Mouse (Mus musculus): ENCODE measurements at regions not wholly inside any gene's neighbourhood (a gene's known extent, or its start where the extent isn't known, plus 50 kb on each side); places are given as distances from the start of the nearest gene placed in this dataset.

DNA sequence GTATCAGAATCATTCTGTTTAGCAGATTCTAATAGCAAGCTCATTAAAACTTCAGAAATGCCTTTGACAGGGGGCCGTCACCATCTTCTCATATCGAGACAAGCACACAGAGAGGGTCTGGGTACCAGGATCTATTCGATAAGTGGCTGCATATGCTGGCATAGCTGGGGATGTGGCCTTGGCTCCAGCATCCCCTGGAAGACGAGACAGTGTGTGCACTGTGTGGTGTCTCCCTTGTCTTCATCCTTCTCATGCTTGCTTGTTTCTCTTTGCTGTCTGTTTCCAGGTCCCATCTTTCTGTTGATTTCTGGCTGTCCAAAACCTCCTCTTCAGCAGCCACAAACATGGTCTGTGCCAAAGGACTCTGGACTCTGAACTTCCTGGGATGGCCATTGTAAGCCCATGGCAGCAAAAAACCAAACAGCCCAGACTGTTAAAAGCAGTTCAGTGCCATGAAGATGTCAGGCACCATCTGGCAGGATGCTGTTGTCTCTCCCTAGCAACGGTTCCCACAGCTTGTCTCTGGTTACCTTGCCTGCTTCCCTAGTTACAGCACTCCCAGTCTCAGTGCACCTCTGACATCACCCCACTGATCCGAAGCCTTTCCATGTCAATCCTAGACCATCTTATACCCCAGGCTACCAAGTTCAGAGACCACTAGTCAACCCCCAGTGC lies 56.5 kb downstream of the Kctd12 start:
- DNase-seq (ENCODE audit: low spot score) = no peak

GRCm38 (mm10) chr14:102924674-102925073 lies 57.8 kb downstream of the Kctd12 start:
- DNase-seq (ENCODE audit: low spot score) = no peak

- DNase-seq (ENCODE audit: low spot score) = no peak
Measured at GRCm38 (mm10) chr14:102922496-102922993, 59.9 kb downstream of the Kctd12 start.

- no peak for DNase-seq (ENCODE audit: low spot score)
Measured at GRCm38 (mm10) chr14:102920415-102920814, 62.0 kb downstream of the Kctd12 start.

DNA sequence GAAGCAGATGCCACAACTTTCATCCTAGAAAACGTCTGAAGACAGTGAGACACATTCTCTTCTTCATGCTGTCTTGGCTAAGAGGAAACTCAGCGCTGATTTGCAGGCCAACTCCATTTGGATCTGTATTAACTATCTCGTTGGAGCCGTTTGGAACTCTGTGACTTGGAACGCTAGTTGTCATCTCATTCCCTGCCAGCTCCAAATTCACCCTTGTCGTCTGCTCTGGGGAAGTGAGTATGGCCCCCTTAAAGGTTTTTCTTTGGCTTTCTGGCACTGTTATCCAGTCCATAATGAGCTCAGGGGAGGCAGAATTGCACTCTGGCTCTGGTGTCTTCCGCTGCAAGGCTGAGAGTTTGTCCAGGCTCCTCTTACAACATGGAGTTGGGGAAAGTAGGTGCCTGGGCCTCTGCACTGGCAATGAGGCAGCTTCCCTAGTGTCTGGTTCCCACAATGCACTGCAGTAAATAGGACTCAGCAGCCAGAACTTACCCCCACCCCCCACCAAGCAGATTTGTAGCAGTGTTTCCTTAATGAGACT lies 63.1 kb downstream of the Kctd12 start:
- DNase-seq (ENCODE audit: low spot score) = no peak

- DNase-seq (ENCODE audit: low spot score) = no peak
Measured at GRCm38 (mm10) chr14:102917929-102918328, 64.5 kb downstream of the Kctd12 start.

DNA sequence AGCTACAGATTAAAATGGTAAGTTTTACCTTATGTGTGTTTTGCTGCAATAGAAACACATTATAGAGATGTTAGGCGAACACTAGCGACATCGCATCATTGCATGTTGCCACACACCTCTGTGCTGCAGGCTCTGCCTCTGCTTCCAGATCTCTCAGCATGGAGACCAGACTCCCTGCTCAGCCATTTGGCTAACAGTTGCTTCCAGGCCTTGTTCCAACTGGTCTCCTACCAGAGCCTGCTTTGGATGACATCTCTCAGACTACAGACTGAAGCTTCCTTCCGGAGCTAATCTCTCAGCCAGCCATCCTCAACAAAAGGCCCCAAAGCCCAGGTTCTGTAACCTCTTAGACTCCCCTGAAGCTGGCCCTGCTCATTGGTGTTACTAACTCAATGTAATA lies 66.5 kb downstream of the Kctd12 start:
- DNase-seq (ENCODE audit: low spot score) = no peak

- DNase-seq (ENCODE audit: low spot score) = no peak
Measured at GRCm38 (mm10) chr14:102911582-102911981, 70.9 kb downstream of the Kctd12 start.

DNA sequence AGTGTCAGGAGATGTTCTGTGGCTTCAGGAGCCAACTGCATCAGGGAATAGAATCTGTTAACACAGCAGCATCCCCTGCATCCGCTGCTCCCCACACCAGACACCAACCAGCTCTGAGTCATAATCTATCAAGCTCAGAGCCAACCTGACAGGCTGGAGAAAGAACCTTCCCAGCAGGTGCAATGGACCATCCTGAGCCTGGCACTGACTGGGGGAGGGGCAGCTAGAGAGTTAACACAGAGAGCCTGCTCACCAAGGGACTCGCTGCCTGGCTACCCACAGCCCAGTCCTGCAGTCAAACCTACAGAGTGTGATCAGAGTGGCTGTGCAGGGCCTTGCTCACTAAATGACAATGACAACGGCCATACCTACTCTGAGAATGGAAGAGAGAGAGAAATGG lies 73.4 kb downstream of the Kctd12 start:
- DNase-seq (ENCODE audit: low spot score) = no peak

DNA sequence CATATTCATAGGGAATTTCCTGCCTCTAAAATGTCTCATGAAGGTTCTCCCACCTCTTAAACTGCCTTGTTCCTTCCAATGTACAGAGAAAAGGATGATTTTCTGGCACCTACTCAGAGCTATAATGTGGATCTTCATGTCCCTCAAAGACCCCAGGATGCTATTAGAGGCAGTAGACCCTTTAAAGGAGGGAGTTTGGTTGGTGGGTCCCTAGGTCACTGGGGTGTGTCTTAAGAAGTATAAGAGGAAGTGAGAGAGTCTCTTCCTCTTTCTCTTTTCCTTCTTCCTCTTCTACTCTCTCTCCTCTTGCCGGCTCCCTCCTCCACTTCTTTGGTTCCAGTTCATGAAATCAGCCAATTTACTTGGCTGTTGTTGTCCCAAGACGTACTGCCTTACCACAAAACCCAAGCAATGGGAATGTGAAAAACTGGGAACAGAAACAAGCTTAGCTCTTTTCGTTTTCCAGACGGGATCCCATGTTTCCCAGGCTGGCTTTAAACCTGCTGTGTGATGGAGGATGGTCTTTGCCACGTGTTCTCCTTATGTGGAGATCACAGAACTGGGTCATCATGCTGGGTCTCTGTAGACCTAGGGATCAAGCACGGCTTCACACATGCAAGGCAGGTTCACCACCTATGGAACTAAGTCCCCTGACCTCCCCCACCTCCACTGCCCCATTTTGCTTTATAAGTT lies 74.9 kb downstream of the Kctd12 start:
- no peak for DNase-seq (ENCODE audit: low spot score)

DNA sequence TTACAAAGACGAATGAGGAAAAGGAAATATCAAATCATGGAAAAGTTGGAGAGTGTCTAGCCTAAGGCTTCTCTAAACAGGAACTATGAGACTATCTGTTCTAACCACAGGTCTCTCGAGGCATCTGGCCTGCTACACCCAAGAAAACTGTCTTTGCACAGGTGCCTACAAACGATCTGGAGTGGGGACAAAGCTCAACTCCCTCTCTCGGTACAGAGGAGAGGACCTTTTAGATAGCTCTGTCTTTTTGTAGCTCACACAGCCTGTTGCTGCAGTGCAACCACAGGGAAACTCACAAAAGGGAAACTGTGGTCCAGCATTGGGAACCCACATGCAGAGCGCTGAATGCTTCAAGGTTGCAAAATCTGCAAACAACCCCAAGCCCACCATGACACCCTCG lies 75.6 kb downstream of the Kctd12 start:
- no peak for DNase-seq (ENCODE audit: low spot score)

GRCm38 (mm10) chr14:102906286-102906685 lies 76.2 kb downstream of the Kctd12 start:
- no peak for DNase-seq (ENCODE audit: low spot score)

GRCm38 (mm10) chr14:102902906-102903305 lies 79.5 kb downstream of the Kctd12 start:
- DNase-seq (ENCODE audit: low spot score) = peak; percentile 31

DNA sequence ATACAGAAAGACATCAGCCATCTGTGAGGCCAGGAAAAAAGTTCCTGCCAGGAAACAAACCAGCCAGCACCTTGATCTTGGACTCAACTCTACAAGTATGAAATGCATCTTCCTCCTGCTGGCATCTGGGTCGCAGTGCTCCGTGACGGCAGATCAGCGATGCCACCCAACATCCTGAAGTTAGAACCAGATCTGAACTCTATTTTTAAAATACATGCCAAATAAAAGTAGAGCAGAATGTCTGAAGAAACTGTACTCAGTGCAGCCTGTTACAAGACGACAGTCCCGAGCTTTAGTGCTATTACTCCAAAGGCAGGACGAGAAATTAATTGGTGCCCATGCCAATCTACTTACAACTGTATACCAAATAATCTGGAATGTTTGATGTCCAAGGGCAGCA lies 80.2 kb downstream of the Kctd12 start:
- no peak for DNase-seq (ENCODE audit: low spot score)

DNA sequence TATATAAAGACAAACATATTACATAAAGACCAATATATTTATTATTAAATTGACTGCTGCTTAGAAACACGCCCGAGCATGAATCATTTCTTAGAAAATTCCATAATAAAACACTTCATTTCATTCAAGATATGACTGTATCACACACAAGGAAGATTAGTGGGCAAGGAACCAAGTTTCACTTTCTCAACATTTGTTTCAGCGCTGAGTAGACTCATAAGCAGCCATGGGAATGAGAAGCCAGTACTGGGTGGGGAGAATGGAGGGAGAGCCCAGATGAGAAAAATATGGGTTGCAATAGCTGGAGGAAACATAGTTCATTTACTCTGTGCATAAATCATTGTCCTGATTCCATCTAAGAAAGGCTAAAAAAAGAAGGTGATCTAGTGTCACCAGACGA lies 84.0 kb downstream of the Kctd12 start:
- no peak for DNase-seq (ENCODE audit: low spot score)

GRCm38 (mm10) chr14:102897039-102897438 lies 85.4 kb downstream of the Kctd12 start:
- no peak for DNase-seq (ENCODE audit: low spot score)

DNA sequence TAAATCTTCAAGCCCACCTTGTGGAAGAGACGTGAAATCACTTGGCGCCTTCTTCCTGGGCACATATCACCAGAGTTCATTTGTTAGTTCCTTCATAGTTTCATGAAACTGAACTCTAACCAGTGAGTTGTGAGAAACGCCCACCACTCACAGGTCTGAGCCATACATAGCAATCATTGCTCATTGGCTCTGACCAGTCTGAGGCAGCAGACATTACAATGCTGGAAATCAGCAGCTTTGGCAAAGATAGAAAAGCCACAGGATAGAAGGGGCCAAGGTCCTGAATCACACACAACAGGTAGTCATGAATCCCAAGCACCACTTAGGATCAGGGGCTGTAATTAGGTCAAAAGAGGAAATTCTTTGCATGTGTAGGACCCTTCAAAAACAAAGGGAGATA lies 85.9 kb downstream of the Kctd12 start:
- DNase-seq (ENCODE audit: low spot score) = no peak

DNA sequence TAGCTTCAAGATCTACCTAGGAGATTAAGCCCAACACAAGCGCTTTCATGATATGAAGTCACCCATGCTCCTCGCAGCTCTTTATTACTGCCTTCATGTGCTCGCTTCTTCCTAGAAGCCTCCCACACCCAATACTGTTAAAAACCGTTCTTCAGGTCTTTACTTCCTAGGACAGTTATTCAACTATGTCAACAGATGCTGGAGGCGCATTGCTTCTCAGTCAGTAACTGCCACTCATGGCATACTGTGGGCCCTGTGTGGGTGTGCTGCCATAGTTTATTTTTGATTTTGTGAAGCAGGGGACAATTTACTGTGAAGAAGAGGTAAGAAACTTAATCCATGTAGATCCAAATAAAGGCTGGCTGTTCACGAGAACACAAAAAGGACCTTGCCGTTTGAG lies 89.2 kb downstream of the Kctd12 start:
- no peak for DNase-seq (ENCODE audit: low spot score)

DNA sequence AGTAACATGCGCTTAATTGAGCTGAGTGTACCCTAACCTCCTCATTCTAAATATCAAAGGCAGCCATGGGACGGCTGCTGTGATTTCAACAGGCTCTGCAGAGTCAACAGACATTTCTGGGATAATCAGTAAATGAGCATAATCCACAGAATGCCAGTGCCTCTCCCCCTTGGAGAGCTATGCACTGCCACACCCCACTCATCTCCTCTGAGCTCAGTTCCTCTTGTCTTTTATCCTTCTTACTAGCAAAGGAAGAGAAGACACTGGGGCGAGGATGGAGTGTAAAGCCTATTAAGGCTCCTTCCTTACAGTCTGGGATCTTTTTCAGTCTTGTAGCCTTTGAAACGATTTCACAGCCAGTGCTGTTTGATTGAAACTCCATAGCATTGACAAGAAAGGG lies 90.9 kb downstream of the Kctd12 start:
- DNase-seq (ENCODE audit: low spot score) = no peak

GRCm38 (mm10) chr14:102885240-102885598 lies 97.2 kb downstream of the Kctd12 start:
- no peak for DNase-seq (ENCODE audit: low spot score)

DNA sequence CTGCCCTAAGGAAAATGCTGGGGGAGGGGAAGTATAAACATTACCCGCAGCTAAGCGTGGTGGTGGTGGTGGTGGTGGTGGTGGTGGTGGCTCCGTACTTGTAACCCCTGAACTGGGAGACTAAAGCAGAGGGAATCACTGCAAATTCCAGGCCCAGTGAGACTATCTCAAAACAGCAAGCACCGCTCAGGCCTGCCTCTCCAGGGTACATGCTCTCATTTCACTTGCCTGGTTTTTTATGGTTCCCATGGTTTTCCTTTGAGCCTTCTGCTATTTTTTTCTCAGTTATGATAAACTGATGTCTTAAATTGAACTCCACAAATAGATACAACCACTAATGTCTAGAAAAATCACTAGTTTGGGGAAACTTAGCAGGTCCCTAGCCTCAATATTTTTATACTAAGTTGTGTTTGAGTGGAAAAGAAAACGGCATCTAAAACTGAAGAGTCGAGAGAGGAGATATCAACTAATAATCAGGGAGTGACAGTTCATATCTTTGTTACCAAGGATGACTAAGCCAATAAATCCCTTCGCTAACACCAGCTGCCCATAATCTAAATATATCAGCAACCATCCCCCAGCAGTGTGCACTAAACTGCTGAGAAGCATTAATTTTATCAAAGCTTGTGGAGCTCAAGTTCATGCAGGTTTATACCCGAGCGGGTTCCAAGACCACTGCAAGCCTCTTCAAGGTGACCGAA lies 97.7 kb downstream of the Kctd12 start:
- no peak for DNase-seq (ENCODE audit: low spot score)

GRCm38 (mm10) chr14:102883344-102884122 lies 98.9 kb downstream of the Kctd12 start:
- no peak for DNase-seq (ENCODE audit: low spot score)

Data from retina, embryonic 14.5 days (tissue).